Mouse (Mus musculus) limb, embryonic 11.5 days (tissue): ENCODE measurements around the gene Otos. TPM values are rescaled to one million over a fixed set of nuclear protein-coding genes. Genes with fewer than 3 reads are reported as not detected.
A peak's percentile ranks its signal among the peaks of the same experiment; 100 is the strongest.

ENCODE experiments used
- ATAC-seq: fragments of 200-750 bp; cut with Nextera tagmentation; 2 replicates; pipeline ENCODE4 v1.8.0; 2017; ENCODE audit warnings: low read depth; ENCODE audit not compliant: insufficient number of reproducible peaks, low FRiP score, low TSS enrichment
- DNase-seq: peaks from one replicate; pipeline ENCODE4 v3.0.0-alpha.2; 2015; ENCODE audit warnings: low spot score
- H3K27ac ChIP-seq: fragments of 300-500 bp; sonication (generic); replicated peaks from 2 replicates; pipeline ENCODE4 v1.5.1; 2014; ENCODE audit warnings: low read depth, mild to moderate bottlenecking, low read length
- H3K27me3 ChIP-seq: fragments of 300-500 bp; sonication (generic); 2 replicates; pipeline ENCODE4 v1.6.1; 2014; ENCODE audit warnings: mild to moderate bottlenecking, low read length, mixed read lengths; ENCODE audit not compliant: control insufficient read depth, insufficient read depth
- H3K36me3 ChIP-seq: fragments of 300-500 bp; sonication (generic); 2 replicates; pipeline ENCODE4 v1.6.1; 2014; ENCODE audit warnings: mild to moderate bottlenecking, low read length, moderate library complexity, mixed read lengths; ENCODE audit not compliant: control insufficient read depth, insufficient read depth
- H3K4me1 ChIP-seq: fragments of 300-500 bp; sonication (generic); 2 replicates; pipeline ENCODE4 v1.6.1; 2014; ENCODE audit warnings: low read length, mixed read lengths; ENCODE audit not compliant: control insufficient read depth, insufficient read depth
- H3K4me2 ChIP-seq: fragments of 300-500 bp; sonication (generic); 2 replicates; pipeline ENCODE4 v1.6.1; 2014; ENCODE audit warnings: low read depth, mild to moderate bottlenecking, moderate library complexity; ENCODE audit not compliant: severe bottlenecking
- H3K4me3 ChIP-seq: fragments of 300-500 bp; sonication (generic); 2 replicates; pipeline ENCODE4 v1.5.1; 2014; ENCODE audit warnings: low read depth, low read length
- H3K9ac ChIP-seq: fragments of 300-500 bp; sonication (generic); 2 replicates; pipeline ENCODE4 v1.6.1; 2014; ENCODE audit warnings: mild to moderate bottlenecking, low read length
- H3K9me3 ChIP-seq: fragments of 300-500 bp; sonication (generic); 2 replicates; pipeline ENCODE4 v1.6.1; 2016; ENCODE audit warnings: low read length; ENCODE audit not compliant: control insufficient read depth
- WGBS: fragments of 180-500 bp; shearing (Covaris S2); extraction: QIAGEN DNeasy Blood & Tissue Kit; methylation state at CpG from one replicate; pipeline ENCODE4 v1.1.7; 2014; 5-methylcytosine and 5-hydroxymethylcytosine counted together
- polyA plus RNA-seq: library from polyadenylated mRNA; unstranded; fragments of >200 nt; fragmentation: Nextera tagmentation; extraction: Ambion mirVana; gene quantifications from 2 replicates; pipeline ENCODE4 v1.2.1, GENCODE M21; 2014

The Otos gene
- polyA plus RNA-seq, 1 experiment from 2014 or later, result not detected

GRCm38 (mm10) chr1:92654676-92655075, 6.0 kb upstream of the Otos start:
- 86% methylated on average over 2 of the region's 2 CpGs for WGBS
- no peak for DNase-seq

GRCm38 (mm10) chr1:92653179-92653578, 4.5 kb upstream of the Otos start:
- Histone ChIP-seq H3K9me3 (no peaks in the 10 kb centered on the region), H3K4me2 (no peak overlapping the region), H3K9ac (no peak overlapping the region), H3K27me3 (no peaks in the 10 kb centered on the region), H3K4me3 (no peak overlapping the region), H3K4me1 (no peaks in the 10 kb centered on the region), H3K36me3 (no peaks in the 10 kb centered on the region), H3K27ac (no peak overlapping the region)
- 90% methylated on average over 3 of the region's 3 CpGs for WGBS
- no peak for DNase-seq
- no peak for ATAC-seq

More at GRCm38 (mm10) chr1:92654676-92655075, 6.0 kb upstream of the Otos start:
- H3K4me2 ChIP-seq, result no peak overlapping the region
- no peak for ATAC-seq
- no peaks in the 10 kb centered on the region for H3K4me1 ChIP-seq
- H3K9ac ChIP-seq, result no peak overlapping the region
- no peak overlapping the region for H3K4me3 ChIP-seq
- no peak overlapping the region for H3K27ac ChIP-seq
- no peaks in the 10 kb centered on the region for H3K36me3 ChIP-seq
- H3K9me3 ChIP-seq, result no peaks in the 10 kb centered on the region
- no peaks in the 10 kb centered on the region for H3K27me3 ChIP-seq

- H3K27me3 ChIP-seq, result no peaks in the 10 kb centered on the region
- H3K4me3 ChIP-seq, result no peak overlapping the region
- H3K36me3 ChIP-seq, result no peaks in the 10 kb centered on the region
- 79% methylated on average over 3 of the region's 3 CpGs for WGBS
- ATAC-seq, result no peak
- no peak overlapping the region for H3K27ac ChIP-seq
- H3K9ac ChIP-seq, result no peak overlapping the region
- no peaks in the 10 kb centered on the region for H3K4me1 ChIP-seq
- no peak for DNase-seq
- H3K4me2 ChIP-seq, result no peak overlapping the region
- no peaks in the 10 kb centered on the region for H3K9me3 ChIP-seq
Measured at GRCm38 (mm10) chr1:92651467-92651866, 2.8 kb upstream of the Otos start.

- Histone ChIP-seq H3K4me1 (no peaks in the 10 kb centered on the region), H3K4me2 (no peak overlapping the region), H3K27me3 (no peaks in the 10 kb centered on the region), H3K4me3 (no peak overlapping the region), H3K36me3 (no peaks in the 10 kb centered on the region), H3K9me3 (no peaks in the 10 kb centered on the region), H3K27ac (no peak overlapping the region), H3K9ac (no peak overlapping the region)
- DNase-seq, result no peak
- ATAC-seq, result no peak
- 54% methylated on average over 10 of the region's 10 CpGs for WGBS
Measured at GRCm38 (mm10) chr1:92648197-92648596, 444 bp downstream of the Otos start.

GRCm38 (mm10) chr1:92647752-92648151, 889 bp downstream of the Otos start:
- H3K27ac ChIP-seq, result no peak overlapping the region
- no peak overlapping the region for H3K4me2 ChIP-seq
- 9% methylated on average over 8 of the region's 8 CpGs for WGBS

GRCm38 (mm10) chr1:92647026-92647425, 1.6 kb downstream of the Otos start:
- DNase-seq, result no peak
- Histone ChIP-seq H3K4me1 (no peaks in the 10 kb centered on the region), H3K4me2 (no peak overlapping the region), H3K36me3 (no peaks in the 10 kb centered on the region), H3K27me3 (no peaks in the 10 kb centered on the region), H3K4me3 (no peak overlapping the region), H3K9ac (no peak overlapping the region), H3K9me3 (no peaks in the 10 kb centered on the region), H3K27ac (no peak overlapping the region)
- no peak for ATAC-seq
- WGBS, result 63% methylated on average over 4 of the region's 4 CpGs

More at GRCm38 (mm10) chr1:92647752-92648151, 889 bp downstream of the Otos start:
- Histone ChIP-seq H3K36me3 (no peaks in the 10 kb centered on the region), H3K4me3 (no peak overlapping the region), H3K9ac (no peak overlapping the region), H3K9me3 (no peaks in the 10 kb centered on the region), H3K27me3 (no peaks in the 10 kb centered on the region), H3K4me1 (no peaks in the 10 kb centered on the region)
- no peak; the same call in 1 of the 2 replicates for ATAC-seq
- peak; percentile 94 for DNase-seq

- Histone ChIP-seq H3K4me3 (no peak overlapping the region), H3K9ac (no peak overlapping the region)
Measured at GRCm38 (mm10) chr1:92646601-92647000, 2.0 kb downstream of the Otos start.

GRCm38 (mm10) chr1:92646111-92646510, 2.5 kb downstream of the Otos start:
- no peaks in the 10 kb centered on the region for H3K27me3 ChIP-seq
- H3K4me1 ChIP-seq, result no peaks in the 10 kb centered on the region
- no peaks in the 10 kb centered on the region for H3K9me3 ChIP-seq
- no peak overlapping the region for H3K9ac ChIP-seq
- WGBS, result 67% methylated on average over 2 of the region's 2 CpGs
- no peak overlapping the region for H3K4me2 ChIP-seq
- no peak overlapping the region for H3K4me3 ChIP-seq
- ATAC-seq (no peak), DNase-seq (no peak)
- H3K36me3 ChIP-seq, result no peaks in the 10 kb centered on the region
- no peak overlapping the region for H3K27ac ChIP-seq

More at GRCm38 (mm10) chr1:92646601-92647000, 2.0 kb downstream of the Otos start:
- H3K27me3 ChIP-seq, result no peaks in the 10 kb centered on the region
- H3K4me2 ChIP-seq, result no peak overlapping the region
- ATAC-seq (no peak), DNase-seq (no peak)
- 63% methylated on average over 7 of the region's 7 CpGs for WGBS
- no peaks in the 10 kb centered on the region for H3K4me1 ChIP-seq
- no peaks in the 10 kb centered on the region for H3K9me3 ChIP-seq
- no peaks in the 10 kb centered on the region for H3K36me3 ChIP-seq
- H3K27ac ChIP-seq, result no peak overlapping the region

GRCm38 (mm10) chr1:92644916-92645315, 3.7 kb downstream of the Otos start:
- H3K4me1 ChIP-seq, result no peaks in the 10 kb centered on the region
- no peaks in the 10 kb centered on the region for H3K27me3 ChIP-seq
- H3K27ac ChIP-seq, result no peak overlapping the region
- no peak for DNase-seq
- H3K9ac ChIP-seq, result no peak overlapping the region
- H3K36me3 ChIP-seq, result peaks cover 1% of the 10 kb centered on the region; the same call in 1 of the 2 replicates
- ATAC-seq, result no peak
- no peaks in the 10 kb centered on the region for H3K9me3 ChIP-seq
- H3K4me2 ChIP-seq, result no peak overlapping the region
- H3K4me3 ChIP-seq, result no peak overlapping the region
- WGBS, result 78% methylated on average over 5 of the region's 5 CpGs
